Mouse (Mus musculus) spleen, adult 2 months (tissue): ENCODE measurements around the gene Lin37.

Experiments used
- CTCF ChIP-seq: fragments of 200-500 bp; IDR thresholded peaks from 2 replicates; pipeline ENCODE4 v1.5.1; 2011; ENCODE audit warnings: mild to moderate bottlenecking, inconsistent platforms; ENCODE audit not compliant: insufficient read depth, insufficient read length, insufficient replicate concordance; ENCODE audit errors: extremely low read depth
- POLR2A ChIP-seq: fragments of 200-500 bp; IDR thresholded peaks from 2 replicates; pipeline ENCODE4 v1.6.1; 2011; ENCODE audit warnings: low read depth, low read length, inconsistent platforms

- TF ChIP-seq CTCF (no peak), POLR2A (no peak)
Measured at GRCm38 (mm10) chr7:30520396-30520795, 39.2 kb downstream of the Lin37 start.
